Mouse (Mus musculus): ENCODE measurements around the gene Dusp19. TPM values are rescaled to one million over a fixed set of nuclear protein-coding genes. Genes with fewer than 3 reads are reported as not detected.

Dusp19 gene
- total and polyA plus RNA-seq, 3 experiments, result 5.4 to 9.1 (median 8.9) TPM

DNA sequence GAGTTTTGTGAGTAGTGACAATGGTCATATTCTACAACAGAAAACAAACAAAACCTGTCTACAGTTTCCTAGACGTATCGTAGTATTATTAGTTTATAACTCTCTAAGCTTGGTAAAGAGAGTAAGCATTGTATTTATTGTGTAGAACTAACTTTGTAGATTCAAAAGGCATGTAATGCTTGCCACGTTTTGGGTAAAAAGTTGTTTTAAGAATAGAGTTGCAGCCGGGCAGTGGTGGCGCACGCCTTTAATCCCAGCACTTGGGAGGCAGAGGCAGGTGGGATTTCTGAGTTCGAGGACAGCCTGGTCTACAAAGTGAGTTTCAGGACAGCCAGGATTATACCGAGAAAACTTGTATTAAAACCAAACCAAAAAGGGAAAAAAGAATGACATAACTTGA lies 22.6 kb downstream of the Dusp19 start:
- Histone ChIP-seq H3K79me2 (replicated peaks; ENCODE audit: control insufficient read depth, insufficient read depth, low read length) (no peaks in the 10 kb centered on the region), H3K27me3 (ENCODE audit: control insufficient read depth, insufficient read depth, low read length) (no peaks in the 10 kb centered on the region), H3K4me1 (ENCODE audit: control insufficient read depth, insufficient read depth, low read length) (peaks cover 2% of the 10 kb centered on the region; the same call in 1 of the 2 replicates), H3K27ac (no peak overlapping the region), H3K9ac (ENCODE audit: low read depth, low read length) (no peak overlapping the region), H3K36me3 (ENCODE audit: control insufficient read depth, insufficient read depth, low read length) (peaks cover 3% of the 10 kb centered on the region; the same call in 1 of the 2 replicates), H3K4me3 (peak overlapping the region; percentile 79)
- WGBS, result 11% methylated on average over 8 of the region's 8 CpGs
- no peak for DNase-seq
- TF ChIP-seq POLR2A (IDR thresholded peaks at IDR 0.05; ENCODE audit: insufficient read depth, low read depth, low read length) (no peak), CTCF (IDR thresholded peaks at IDR 0.05) (no peak), EP300 (IDR thresholded peaks at IDR 0.05; ENCODE audit: insufficient read depth, low read depth, low read length) (no peak)
- intact Hi-C loops (cut with DNase I), result loop anchor here (2.0 kb wide), 1 partner anchor 23 kb away; the partner anchor contains the start of genes Dusp19 and Nup35

DNA sequence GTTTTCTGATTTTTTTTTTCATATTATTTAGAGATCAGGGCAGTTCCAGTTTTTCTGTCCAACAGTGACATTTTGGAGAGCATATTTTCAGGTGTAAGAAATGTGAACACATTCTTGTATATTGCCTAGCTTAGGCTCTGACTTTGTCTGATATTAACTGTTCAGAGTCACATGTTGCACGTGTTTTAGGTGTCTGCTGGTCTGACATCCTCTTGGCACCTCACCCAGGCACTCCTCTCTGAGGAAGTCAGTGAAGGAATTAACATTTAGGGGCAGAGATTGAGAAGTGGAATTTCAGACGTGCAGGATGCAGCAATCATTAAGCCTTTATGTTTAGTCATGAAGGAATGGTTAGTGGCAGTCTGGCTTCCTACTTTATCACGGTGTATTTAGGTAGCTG lies 23.0 kb downstream of the Dusp19 start:
- Histone ChIP-seq H3K4me3 (no peak overlapping the region), H3K36me3 (ENCODE audit: control insufficient read depth, insufficient read depth, low read length) (peaks cover 3% of the 10 kb centered on the region; the same call in 1 of the 2 replicates), H3K9ac (ENCODE audit: low read depth, low read length) (no peak overlapping the region), H3K27me3 (ENCODE audit: control insufficient read depth, insufficient read depth, low read length) (no peaks in the 10 kb centered on the region), H3K79me2 (replicated peaks; ENCODE audit: control insufficient read depth, insufficient read depth, low read length) (no peaks in the 10 kb centered on the region), H3K4me1 (ENCODE audit: control insufficient read depth, insufficient read depth, low read length) (peaks cover 2% of the 10 kb centered on the region; the same call in 1 of the 2 replicates), H3K27ac (no peak overlapping the region)
- TF ChIP-seq EP300 (IDR thresholded peaks at IDR 0.05; ENCODE audit: insufficient read depth, low read depth, low read length) (no peak), POLR2A (IDR thresholded peaks at IDR 0.05; ENCODE audit: insufficient read depth, low read depth, low read length) (no peak), CTCF (IDR thresholded peaks at IDR 0.05) (no peak)
- intact Hi-C loops (cut with DNase I), result loop anchor here (2.0 to 5.0 kb wide), 2 partner anchors 23 to 323 kb away; partner anchors contain the start of genes Dnajc10, Dusp19 and Nup35
- WGBS, result 25% methylated on average over 3 of the region's 3 CpGs
- DNase-seq, result no peak

DNA sequence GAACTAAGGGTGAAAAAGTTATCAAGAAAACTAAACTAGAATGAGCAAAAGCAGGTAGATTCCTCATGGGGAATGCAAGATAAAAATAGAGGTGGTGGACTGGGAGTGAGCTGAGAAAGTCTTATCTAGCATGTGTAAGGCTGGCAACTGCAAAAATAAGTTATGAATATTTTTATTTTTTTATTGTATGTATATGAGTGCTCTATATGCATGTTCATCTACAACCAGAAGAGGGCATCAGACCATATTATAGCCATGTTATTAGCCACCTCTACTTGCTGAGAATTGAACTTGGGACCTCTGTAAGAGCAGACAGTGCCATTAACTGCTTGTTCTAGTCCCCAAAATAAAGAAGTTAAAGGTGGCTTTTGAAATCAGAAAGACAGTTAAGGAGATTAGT lies 44.6 kb downstream of the Dusp19 start:
- Histone ChIP-seq H3K4me3 (no peak overlapping the region), H3K36me3 (ENCODE audit: control insufficient read depth, insufficient read depth, low read length) (no peaks in the 10 kb centered on the region), H3K79me2 (replicated peaks; ENCODE audit: control insufficient read depth, insufficient read depth, low read length) (no peaks in the 10 kb centered on the region), H3K9ac (ENCODE audit: low read depth, low read length) (no peak overlapping the region), H3K27ac (no peak overlapping the region), H3K27me3 (ENCODE audit: control insufficient read depth, insufficient read depth, low read length) (no peaks in the 10 kb centered on the region), H3K4me1 (ENCODE audit: control insufficient read depth, insufficient read depth, low read length) (no peaks in the 10 kb centered on the region)
- intact Hi-C loops (cut with DNase I), result loop anchor here (10.0 kb wide), 1 partner anchor 307 kb away; no protein-coding TSS in a partner anchor
- DNase-seq, result no peak
- TF ChIP-seq CTCF (IDR thresholded peaks at IDR 0.05) (peak; percentile 23; the same call in 1 of the 2 replicates), POLR2A (IDR thresholded peaks at IDR 0.05; ENCODE audit: insufficient read depth, low read depth, low read length) (no peak), EP300 (IDR thresholded peaks at IDR 0.05; ENCODE audit: insufficient read depth, low read depth, low read length) (no peak)

DNA sequence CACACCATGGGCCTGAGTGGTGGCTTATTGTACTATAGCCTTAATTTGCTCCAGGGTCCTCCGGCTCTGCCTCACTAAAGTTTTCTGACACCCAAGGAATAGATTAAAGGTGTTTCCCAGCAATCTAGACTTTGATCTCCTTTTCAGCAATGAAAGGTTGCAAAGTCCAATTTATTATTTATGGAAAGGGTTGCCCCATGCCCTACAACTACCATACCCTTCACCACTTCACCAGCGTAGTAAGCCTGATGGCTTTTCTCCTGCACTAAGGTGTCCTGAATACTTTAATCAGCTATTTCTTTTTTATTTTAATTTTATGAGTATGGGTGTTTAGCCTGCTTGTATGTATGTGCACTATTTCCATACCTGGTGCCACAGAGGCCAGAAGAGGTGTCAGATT lies 45.8 kb downstream of the Dusp19 start:
- Histone ChIP-seq H3K4me3 (no peak overlapping the region), H3K27ac (no peak overlapping the region), H3K9ac (ENCODE audit: low read depth, low read length) (no peak overlapping the region), H3K36me3 (ENCODE audit: control insufficient read depth, insufficient read depth, low read length) (no peaks in the 10 kb centered on the region), H3K79me2 (replicated peaks; ENCODE audit: control insufficient read depth, insufficient read depth, low read length) (no peaks in the 10 kb centered on the region), H3K27me3 (ENCODE audit: control insufficient read depth, insufficient read depth, low read length) (no peaks in the 10 kb centered on the region), H3K4me1 (ENCODE audit: control insufficient read depth, insufficient read depth, low read length) (no peaks in the 10 kb centered on the region)
- WGBS, result 97% methylated on average over 2 of the region's 2 CpGs
- no peak for DNase-seq
- intact Hi-C loops (cut with DNase I), result loop anchor here (10.0 kb wide), 1 partner anchor 308 kb away; no protein-coding TSS in a partner anchor
- no peak for TF ChIP-seq POLR2A (IDR thresholded peaks at IDR 0.05; ENCODE audit: insufficient read depth, low read depth, low read length)
- TF ChIP-seq CTCF (IDR thresholded peaks at IDR 0.05), result no peak
- no peak for TF ChIP-seq EP300 (IDR thresholded peaks at IDR 0.05; ENCODE audit: insufficient read depth, low read depth, low read length)

DNA sequence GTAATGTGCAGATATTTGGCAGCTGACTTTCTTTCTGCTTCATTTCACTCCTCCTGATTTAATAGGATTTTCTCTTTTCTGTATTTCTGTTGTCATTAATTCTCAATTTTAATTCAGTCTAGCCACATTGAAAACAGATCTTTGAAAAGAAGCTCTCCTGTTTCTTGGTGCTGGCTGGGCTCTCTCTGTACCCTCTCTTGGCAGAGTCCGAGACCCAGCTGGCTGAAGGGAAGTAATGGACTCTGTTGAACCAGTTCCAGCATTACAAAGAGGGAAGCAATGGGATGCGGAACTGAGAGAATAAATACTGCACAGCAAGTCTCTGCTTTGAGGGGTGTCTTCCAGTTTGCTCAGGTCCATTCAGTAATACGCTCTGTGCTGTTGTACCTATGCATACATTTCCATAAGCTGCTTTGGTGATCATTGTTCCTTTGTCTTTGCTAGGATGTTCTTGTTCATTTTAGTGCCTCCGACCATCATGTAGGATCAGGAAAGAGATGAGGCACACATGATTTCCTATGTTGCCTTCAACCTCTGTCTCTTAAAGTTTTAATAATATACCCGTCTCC lies 50.6 kb downstream of the Dusp19 start:
- no peak for DNase-seq
- WGBS, result 80% methylated on average over 5 of the region's 5 CpGs
- Histone ChIP-seq H3K36me3 (ENCODE audit: control insufficient read depth, insufficient read depth, low read length) (no peaks in the 10 kb centered on the region), H3K79me2 (replicated peaks; ENCODE audit: control insufficient read depth, insufficient read depth, low read length) (no peaks in the 10 kb centered on the region), H3K27ac (no peak overlapping the region), H3K27me3 (ENCODE audit: control insufficient read depth, insufficient read depth, low read length) (no peaks in the 10 kb centered on the region), H3K4me3 (no peak overlapping the region), H3K4me1 (ENCODE audit: control insufficient read depth, insufficient read depth, low read length) (no peaks in the 10 kb centered on the region), H3K9ac (ENCODE audit: low read depth, low read length) (no peak overlapping the region)
- intact Hi-C loops (cut with DNase I), result loop anchor here (10.0 kb wide), 1 partner anchor 313 kb away; no protein-coding TSS in a partner anchor
- TF ChIP-seq EP300 (IDR thresholded peaks at IDR 0.05; ENCODE audit: insufficient read depth, low read depth, low read length) (no peak), CTCF (IDR thresholded peaks at IDR 0.05) (no peak), POLR2A (IDR thresholded peaks at IDR 0.05; ENCODE audit: insufficient read depth, low read depth, low read length) (no peak)
